Mouse (Mus musculus) lung, embryonic 15.5 days (tissue): Measurements from ENCODE around the gene Nos1. TPM values are rescaled to one million over a fixed set of nuclear protein-coding genes. Genes with fewer than 3 reads are reported as not detected.

ENCODE experiments used
- ATAC-seq: fragments of 200-750 bp; cut with Nextera tagmentation; 2 replicates; pipeline ENCODE4 v1.8.0; 2017; ENCODE audit warnings: moderate number of reproducible peaks, borderline replicate concordance; ENCODE audit not compliant: low FRiP score, low TSS enrichment; ENCODE audit errors: extremely low read depth
- H3K27ac ChIP-seq: fragments of 300-500 bp; sonication (generic); 2 replicates; pipeline ENCODE4 v1.5.1; 2015; ENCODE audit warnings: moderate library complexity, mild to moderate bottlenecking, inconsistent platforms
- H3K27me3 ChIP-seq: fragments of 300-500 bp; sonication (generic); 2 replicates; pipeline ENCODE4 v1.6.1; 2015; ENCODE audit warnings: inconsistent platforms
- H3K36me3 ChIP-seq: fragments of 300-500 bp; sonication (generic); 2 replicates; pipeline ENCODE4 v1.6.1; 2015; ENCODE audit warnings: inconsistent platforms
- H3K4me1 ChIP-seq: fragments of 300-500 bp; sonication (generic); 2 replicates; pipeline ENCODE4 v1.6.1; 2015; ENCODE audit warnings: inconsistent platforms
- H3K4me2 ChIP-seq: fragments of 300-500 bp; sonication (generic); 2 replicates; pipeline ENCODE4 v1.6.1; 2015; ENCODE audit warnings: inconsistent platforms, mild to moderate bottlenecking, moderate library complexity
- H3K4me3 ChIP-seq: fragments of 300-500 bp; sonication (generic); 2 replicates; pipeline ENCODE4 v1.5.1; 2015; ENCODE audit warnings: mild to moderate bottlenecking, inconsistent platforms
- H3K9ac ChIP-seq: fragments of 300-500 bp; sonication (generic); 2 replicates; pipeline ENCODE4 v1.6.1; 2015; ENCODE audit warnings: inconsistent platforms
- H3K9me3 ChIP-seq: fragments of 300-500 bp; sonication (generic); 2 replicates; pipeline ENCODE4 v1.6.1; 2016; ENCODE audit warnings: inconsistent platforms
- WGBS: fragments of 180-500 bp; shearing (Covaris S2); methylation state at CpG from one replicate; pipeline ENCODE4 v1.1.7; 2015; 5-methylcytosine and 5-hydroxymethylcytosine counted together
- polyA plus RNA-seq: library from polyadenylated mRNA; unstranded; fragments of >200 nt; fragmentation: Nextera tagmentation; extraction: Ambion mirVana; gene quantifications from 2 replicates; pipeline ENCODE4 v1.2.1, GENCODE M21; 2015

The Nos1 gene
- polyA plus RNA-seq, 1 experiment from 2014 or later, result 0.11 TPM

GRCm38 (mm10) chr5:117989773-117990172 is 208.9 kb downstream of the Nos1 start:
- ATAC-seq, result no peak
- 82% methylated on average over 6 of the region's 6 CpGs for WGBS
- Histone ChIP-seq H3K27ac (no peak overlapping the region), H3K9me3 (no peaks in the 10 kb centered on the region), H3K4me2 (no peak overlapping the region), H3K27me3 (no peaks in the 10 kb centered on the region), H3K9ac (no peak overlapping the region), H3K4me3 (no peak overlapping the region), H3K4me1 (no peaks in the 10 kb centered on the region), H3K36me3 (peaks cover 76% of the 10 kb centered on the region)

GRCm38 (mm10) chr5:117990957-117991356 is 210.1 kb downstream of the Nos1 start:
- WGBS, result 85% methylated on average over 3 of the region's 3 CpGs
- Histone ChIP-seq H3K4me3 (no peak overlapping the region), H3K27me3 (no peaks in the 10 kb centered on the region), H3K27ac (no peak overlapping the region), H3K9me3 (no peaks in the 10 kb centered on the region), H3K36me3 (peaks cover 87% of the 10 kb centered on the region), H3K4me2 (no peak overlapping the region), H3K4me1 (no peaks in the 10 kb centered on the region), H3K9ac (no peak overlapping the region)
- no peak for ATAC-seq

GRCm38 (mm10) chr5:117993550-117993949 is 212.7 kb downstream of the Nos1 start:
- Histone ChIP-seq H3K27ac (no peak overlapping the region), H3K9me3 (no peaks in the 10 kb centered on the region), H3K4me1 (no peaks in the 10 kb centered on the region), H3K36me3 (peaks cover 85% of the 10 kb centered on the region), H3K4me3 (no peak overlapping the region), H3K27me3 (no peaks in the 10 kb centered on the region), H3K4me2 (no peak overlapping the region), H3K9ac (no peak overlapping the region)
- ATAC-seq, result no peak
- 90% methylated on average over 6 of the region's 6 CpGs for WGBS

DNA sequence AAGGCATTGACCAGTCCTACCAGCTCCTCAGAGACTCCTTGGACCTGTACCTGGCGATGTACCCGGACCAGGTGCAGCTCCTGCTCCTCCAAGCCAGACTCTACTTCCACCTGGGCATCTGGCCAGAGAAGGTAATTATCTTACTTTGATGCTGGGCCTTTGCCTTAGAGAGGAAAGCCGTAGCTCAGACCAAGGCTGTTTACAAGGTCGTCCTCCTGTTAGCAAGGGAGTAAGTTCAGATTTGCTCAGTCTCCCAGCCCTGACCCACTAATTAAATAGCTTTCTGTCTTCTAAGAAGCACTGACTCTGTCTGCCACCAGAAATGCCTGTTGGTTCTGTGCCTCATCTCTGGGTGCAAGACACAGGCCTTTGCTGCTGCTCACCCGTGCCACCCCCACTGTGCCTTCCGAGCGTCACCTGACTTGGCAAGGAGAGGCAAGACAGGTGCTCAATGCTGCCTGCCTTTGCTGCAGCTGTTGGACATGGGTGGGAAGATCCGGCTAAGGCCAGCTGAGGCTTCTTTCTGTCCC is 214.6 kb downstream of the Nos1 start:
- H3K4me3 ChIP-seq, result no peak overlapping the region
- H3K36me3 ChIP-seq, result peaks cover 84% of the 10 kb centered on the region
- no peaks in the 10 kb centered on the region for H3K4me1 ChIP-seq
- no peak overlapping the region for H3K4me2 ChIP-seq
- H3K9me3 ChIP-seq, result no peaks in the 10 kb centered on the region
- no peak for ATAC-seq
- no peaks in the 10 kb centered on the region for H3K27me3 ChIP-seq
- no peak overlapping the region for H3K9ac ChIP-seq
- 87% methylated on average over 8 of the region's 8 CpGs for WGBS
- no peak overlapping the region for H3K27ac ChIP-seq

DNA sequence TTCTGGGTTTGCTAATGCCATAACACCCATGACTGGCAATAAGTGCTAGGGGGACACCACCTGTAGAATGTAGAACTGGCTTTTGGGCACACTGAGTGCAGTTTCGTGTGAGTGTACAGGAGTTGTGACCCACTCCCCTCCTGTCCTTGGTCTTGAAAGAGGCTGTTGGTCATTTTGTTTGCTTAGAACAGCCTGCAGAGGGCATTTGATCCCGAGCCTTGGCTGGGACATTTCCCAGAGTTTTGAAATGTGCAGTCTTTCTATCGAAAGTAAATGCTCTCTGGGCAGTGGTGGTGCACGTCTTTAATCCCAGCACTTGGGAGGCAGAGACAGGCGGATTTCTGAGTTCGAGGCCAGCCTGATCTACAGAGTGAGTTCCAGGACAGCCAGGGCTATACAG is 215.1 kb downstream of the Nos1 start:
- Histone ChIP-seq H3K4me2 (no peak overlapping the region), H3K36me3 (peaks cover 82% of the 10 kb centered on the region), H3K9ac (no peak overlapping the region), H3K4me1 (no peaks in the 10 kb centered on the region), H3K27ac (no peak overlapping the region), H3K4me3 (no peak overlapping the region), H3K27me3 (no peaks in the 10 kb centered on the region), H3K9me3 (no peaks in the 10 kb centered on the region)
- WGBS, result 81% methylated on average over 6 of the region's 6 CpGs
- ATAC-seq, result no peak

DNA sequence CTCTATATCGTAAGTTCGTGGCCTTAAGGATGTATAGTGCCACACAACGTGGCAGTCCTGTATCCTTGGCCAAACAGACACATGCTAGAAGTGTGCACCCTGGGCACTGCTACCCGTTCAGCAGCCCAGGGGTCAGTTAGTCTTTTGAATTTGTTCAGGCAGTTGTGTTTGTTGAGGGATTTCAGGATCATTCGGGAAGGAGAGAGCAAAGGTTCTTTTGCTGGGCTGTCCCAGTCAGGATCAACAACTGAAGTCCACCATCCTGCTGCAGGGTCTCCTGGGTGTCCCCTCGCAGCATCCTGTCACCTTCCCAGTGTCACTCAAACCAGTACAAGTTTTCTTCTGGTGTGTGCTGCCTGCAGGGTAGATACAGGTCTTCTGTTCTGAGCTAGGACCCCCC is 215.7 kb downstream of the Nos1 start:
- ATAC-seq, result no peak
- H3K27ac ChIP-seq, result no peak overlapping the region
- no peak overlapping the region for H3K9ac ChIP-seq
- H3K9me3 ChIP-seq, result no peaks in the 10 kb centered on the region
- H3K4me3 ChIP-seq, result no peak overlapping the region
- H3K4me1 ChIP-seq, result no peaks in the 10 kb centered on the region
- peaks cover 82% of the 10 kb centered on the region for H3K36me3 ChIP-seq
- H3K4me2 ChIP-seq, result no peak overlapping the region
- whole genome bisulfite sequencing, result 88% methylated on average over 6 of the region's 6 CpGs
- no peaks in the 10 kb centered on the region for H3K27me3 ChIP-seq

- Histone ChIP-seq H3K9ac (no peak overlapping the region), H3K27ac (no peak overlapping the region), H3K27me3 (no peaks in the 10 kb centered on the region), H3K9me3 (no peaks in the 10 kb centered on the region), H3K4me3 (no peak overlapping the region), H3K4me1 (no peaks in the 10 kb centered on the region), H3K4me2 (no peak overlapping the region), H3K36me3 (peaks cover 82% of the 10 kb centered on the region)
- WGBS, result 62% methylated on average over 10 of the region's 10 CpGs
- no peak for ATAC-seq
Measured at GRCm38 (mm10) chr5:117997434-117997970, 216.7 kb downstream of the Nos1 start.

DNA sequence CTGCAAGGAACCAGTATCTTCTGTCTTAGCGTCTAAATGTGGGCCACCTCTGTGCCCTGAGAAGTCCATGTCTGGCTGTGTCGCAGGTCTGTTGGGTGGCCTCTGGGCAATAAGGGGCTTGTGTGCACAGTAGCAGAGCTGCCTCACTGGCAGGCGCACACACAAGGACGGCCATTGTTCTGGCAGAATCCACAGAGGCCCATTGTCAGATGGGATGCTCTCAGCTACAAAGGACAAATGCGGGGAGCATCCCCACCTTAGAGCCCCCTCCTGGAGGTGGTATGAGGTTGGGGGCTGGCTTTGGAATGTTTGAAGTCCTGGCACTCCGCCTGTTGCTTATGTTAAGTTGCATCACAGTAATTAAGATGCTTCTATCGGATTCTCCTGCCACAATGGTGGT is 218.2 kb downstream of the Nos1 start:
- no peaks in the 10 kb centered on the region for H3K9me3 ChIP-seq
- peaks cover 86% of the 10 kb centered on the region for H3K36me3 ChIP-seq
- H3K4me1 ChIP-seq, result no peaks in the 10 kb centered on the region
- H3K27ac ChIP-seq, result no peak overlapping the region
- no peak overlapping the region for H3K9ac ChIP-seq
- no peaks in the 10 kb centered on the region for H3K27me3 ChIP-seq
- no peak for ATAC-seq
- H3K4me3 ChIP-seq, result no peak overlapping the region
- H3K4me2 ChIP-seq, result no peak overlapping the region
- WGBS, result 72% methylated on average over 7 of the region's 7 CpGs

- H3K27me3 ChIP-seq, result no peaks in the 10 kb centered on the region
- no peak overlapping the region for H3K4me3 ChIP-seq
- no peaks in the 10 kb centered on the region for H3K9me3 ChIP-seq
- H3K9ac ChIP-seq, result no peak overlapping the region
- H3K27ac ChIP-seq, result no peak overlapping the region
- H3K4me1 ChIP-seq, result no peaks in the 10 kb centered on the region
- no peak for ATAC-seq
- H3K4me2 ChIP-seq, result no peak overlapping the region
- 79% methylated on average over 11 of the region's 11 CpGs for WGBS
- H3K36me3 ChIP-seq, result peaks cover 83% of the 10 kb centered on the region
Measured at GRCm38 (mm10) chr5:117999584-117999983, 218.8 kb downstream of the Nos1 start.

GRCm38 (mm10) chr5:118002059-118002458 is 221.2 kb downstream of the Nos1 start:
- Histone ChIP-seq H3K36me3 (peaks cover 75% of the 10 kb centered on the region), H3K4me3 (no peak overlapping the region), H3K27me3 (no peaks in the 10 kb centered on the region), H3K9me3 (no peaks in the 10 kb centered on the region), H3K4me1 (no peaks in the 10 kb centered on the region), H3K4me2 (no peak overlapping the region), H3K27ac (no peak overlapping the region), H3K9ac (no peak overlapping the region)
- 32% methylated on average over 9 of the region's 9 CpGs for WGBS
- no peak for ATAC-seq

DNA sequence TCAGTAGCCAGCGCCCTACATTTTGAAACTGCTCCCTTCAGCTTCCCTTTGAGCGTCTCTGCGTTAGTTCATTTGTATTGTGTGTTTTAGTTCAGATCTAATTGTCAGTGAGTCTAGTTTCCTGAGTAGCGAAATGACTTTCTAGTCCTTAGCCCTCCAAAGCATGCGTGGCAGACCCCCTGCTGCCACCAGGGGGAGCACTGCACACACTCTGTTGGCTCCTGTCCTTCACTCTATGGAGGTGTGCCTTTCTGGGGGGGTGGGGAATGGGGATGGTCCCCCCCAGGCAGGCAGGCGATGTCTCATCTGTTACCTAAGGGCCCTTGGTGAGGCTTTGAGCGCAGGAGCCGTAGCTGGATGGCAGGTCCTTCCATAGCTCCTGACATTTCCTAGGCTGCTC is 223.8 kb downstream of the Nos1 start:
- WGBS, result 74% methylated on average over 8 of the region's 8 CpGs
- peaks cover 72% of the 10 kb centered on the region for H3K36me3 ChIP-seq
- H3K27me3 ChIP-seq, result no peaks in the 10 kb centered on the region
- H3K4me3 ChIP-seq, result no peak overlapping the region
- no peak overlapping the region for H3K27ac ChIP-seq
- H3K9ac ChIP-seq, result no peak overlapping the region
- no peak for ATAC-seq
- no peaks in the 10 kb centered on the region for H3K9me3 ChIP-seq
- no peak overlapping the region for H3K4me2 ChIP-seq
- H3K4me1 ChIP-seq, result no peaks in the 10 kb centered on the region

DNA sequence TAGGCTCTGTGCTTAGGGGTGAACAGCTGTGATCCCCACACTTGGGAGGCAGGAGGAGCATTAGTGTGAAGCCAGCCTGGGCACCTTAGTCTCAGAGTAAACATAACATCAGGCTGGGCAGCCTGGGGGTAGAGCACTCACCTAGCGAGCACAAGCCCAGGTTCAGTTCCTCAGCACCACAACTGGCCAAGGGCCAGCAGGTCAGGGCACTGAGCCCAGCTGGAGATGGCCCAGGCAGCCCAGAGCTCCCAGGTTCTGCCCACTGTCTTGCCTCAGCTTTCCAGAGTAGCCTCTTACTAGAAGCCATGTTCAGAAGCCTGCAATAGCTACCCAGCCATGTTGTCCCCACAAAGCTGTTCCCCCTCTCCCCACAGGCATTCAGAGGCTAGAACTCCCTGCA is 224.9 kb downstream of the Nos1 start:
- 85% methylated on average over 1 of the region's 1 CpGs for whole genome bisulfite sequencing

GRCm38 (mm10) chr5:118008344-118008743 is 227.5 kb downstream of the Nos1 start:
- Histone ChIP-seq H3K9me3 (no peaks in the 10 kb centered on the region), H3K9ac (no peak overlapping the region), H3K4me2 (no peak overlapping the region), H3K4me1 (no peaks in the 10 kb centered on the region), H3K27me3 (no peaks in the 10 kb centered on the region), H3K27ac (no peak overlapping the region), H3K4me3 (no peak overlapping the region), H3K36me3 (peaks cover 39% of the 10 kb centered on the region)
- 87% methylated on average over 13 of the region's 13 CpGs for WGBS
- ATAC-seq, result no peak

More for the DNA sequence above, 224.9 kb downstream of the Nos1 start:
- ATAC-seq, result no peak
- no peak overlapping the region for H3K9ac ChIP-seq
- no peaks in the 10 kb centered on the region for H3K4me1 ChIP-seq
- no peak overlapping the region for H3K27ac ChIP-seq
- no peaks in the 10 kb centered on the region for H3K27me3 ChIP-seq
- no peak overlapping the region for H3K4me2 ChIP-seq
- no peak overlapping the region for H3K4me3 ChIP-seq
- H3K36me3 ChIP-seq, result peaks cover 65% of the 10 kb centered on the region
- H3K9me3 ChIP-seq, result no peaks in the 10 kb centered on the region
